Mouse (Mus musculus): ENCODE measurements around the gene Cysrt1.

Cysrt1 gene

GRCm38 (mm10) chr2:25214444-25214843 is 27.8 kb downstream of the Cysrt1 start, which contains the start of gene Stpg3:
Gene Stpg3, minus strand, starts transcription at chr2:25214637.
- in situ Hi-C loops (cut with MboI, MseI) = loop anchor here in 1 of 2 experiments (25.0 kb wide), 1 partner anchor 1698 kb away; the partner anchor contains the start of genes Med22, Rpl7a, Surf1 and Surf2

GRCm38 (mm10) chr2:25213266-25213865 is 28.9 kb downstream of the Cysrt1 start:
- in situ Hi-C loops (cut with MboI, MseI) = loop anchor here in 1 of 2 experiments (25.0 kb wide), 1 partner anchor 1699 kb away; the partner anchor contains the start of genes Med22, Rpl7a, Surf1 and Surf2

GRCm38 (mm10) chr2:25211121-25211670 is 31.1 kb downstream of the Cysrt1 start, which contains the start of gene Nelfb:
Gene Nelfb, minus strand, starts transcription at chr2:25211489.
- in situ Hi-C loops (cut with MboI, MseI) = loop anchor here in 1 of 2 experiments (25.0 kb wide), 1 partner anchor 1701 kb away; the partner anchor contains the start of genes Med22, Rpl7a, Surf1 and Surf2

GRCm38 (mm10) chr2:25210686-25211085 is 31.6 kb downstream of the Cysrt1 start:
- in situ Hi-C loops (cut with MboI, MseI) = loop anchor here in 1 of 2 experiments (25.0 kb wide), 1 partner anchor 1702 kb away; the partner anchor contains the start of genes Med22, Rpl7a, Surf1 and Surf2

- in situ Hi-C loops (cut with MboI, MseI) = loop anchor here in 1 of 2 experiments (25.0 kb wide), 1 partner anchor 1705 kb away; the partner anchor contains the start of genes Med22, Rpl7a, Surf1 and Surf2
These were observed 34.7 kb downstream of the Cysrt1 start for GRCm38 (mm10) chr2:25207593-25207992.

GRCm38 (mm10) chr2:25203631-25204214 is 38.5 kb downstream of the Cysrt1 start:
- in situ Hi-C loops (cut with MboI, MseI) = loop anchor here in 1 of 2 experiments (25.0 kb wide), 1 partner anchor 1709 kb away; the partner anchor contains the start of genes Med22, Rpl7a, Surf1 and Surf2

GRCm38 (mm10) chr2:25200631-25201030 is 41.6 kb downstream of the Cysrt1 start:
- in situ Hi-C loops (cut with MboI, MseI) = loop anchor here in 1 of 2 experiments (25.0 kb wide), 1 partner anchor 1712 kb away; the partner anchor contains the start of genes Med22, Rpl7a, Surf1 and Surf2

GRCm38 (mm10) chr2:25197946-25198345 is 44.3 kb downstream of the Cysrt1 start:
- in situ Hi-C loops (cut with MboI, MseI) = no loop called here

GRCm38 (mm10) chr2:25197191-25197590 is 45.1 kb downstream of the Cysrt1 start:
- in situ Hi-C loops (cut with MboI, MseI) = no loop called here

- in situ Hi-C loops (cut with MboI, MseI) = no loop called here
These were observed 45.9 kb downstream of the Cysrt1 start, which contains the start of gene Tor4a for GRCm38 (mm10) chr2:25196172-25196954. Gene Tor4a, minus strand, starts transcription at chr2:25196886.

GRCm38 (mm10) chr2:25195211-25196156 is 46.8 kb downstream of the Cysrt1 start:
- in situ Hi-C loops (cut with MboI, MseI) = no loop called here

- in situ Hi-C loops (cut with MboI, MseI) = loop anchor here in 1 of 2 experiments (5.0 kb wide), 1 partner anchor 58 kb away; no protein-coding TSS in a partner anchor
These were observed 47.6 kb downstream of the Cysrt1 start for GRCm38 (mm10) chr2:25194486-25195171.

GRCm38 (mm10) chr2:25194006-25194405 is 48.2 kb downstream of the Cysrt1 start:
- in situ Hi-C loops (cut with MboI, MseI) = loop anchor here in 1 of 2 experiments (5.0 kb wide), 1 partner anchor 58 kb away; no protein-coding TSS in a partner anchor

GRCm38 (mm10) chr2:25193330-25193770 is 48.9 kb downstream of the Cysrt1 start:
- in situ Hi-C loops (cut with MboI, MseI) = loop anchor here in 1 of 2 experiments (5.0 kb wide), 1 partner anchor 59 kb away; no protein-coding TSS in a partner anchor

All from T-helper 17 cell (primary cell).